Mouse (Mus musculus): ENCODE measurements around the gene Comp. TPM values are rescaled to one million over a fixed set of nuclear protein-coding genes. Genes with fewer than 3 reads are reported as not detected.
A peak's percentile ranks its signal among the peaks of the same experiment; 100 is the strongest.

Gene Comp
- under 1 TPM in 1 of 2 experiments, not detected in 1; 0.31 TPM for total RNA-seq (2021)
- long read RNA-seq, partial matches to known transcripts = 0 of 1 reads
- long read RNA-seq, other reads (novel, unspliced or antisense) = 1 of 1 reads

DNA sequence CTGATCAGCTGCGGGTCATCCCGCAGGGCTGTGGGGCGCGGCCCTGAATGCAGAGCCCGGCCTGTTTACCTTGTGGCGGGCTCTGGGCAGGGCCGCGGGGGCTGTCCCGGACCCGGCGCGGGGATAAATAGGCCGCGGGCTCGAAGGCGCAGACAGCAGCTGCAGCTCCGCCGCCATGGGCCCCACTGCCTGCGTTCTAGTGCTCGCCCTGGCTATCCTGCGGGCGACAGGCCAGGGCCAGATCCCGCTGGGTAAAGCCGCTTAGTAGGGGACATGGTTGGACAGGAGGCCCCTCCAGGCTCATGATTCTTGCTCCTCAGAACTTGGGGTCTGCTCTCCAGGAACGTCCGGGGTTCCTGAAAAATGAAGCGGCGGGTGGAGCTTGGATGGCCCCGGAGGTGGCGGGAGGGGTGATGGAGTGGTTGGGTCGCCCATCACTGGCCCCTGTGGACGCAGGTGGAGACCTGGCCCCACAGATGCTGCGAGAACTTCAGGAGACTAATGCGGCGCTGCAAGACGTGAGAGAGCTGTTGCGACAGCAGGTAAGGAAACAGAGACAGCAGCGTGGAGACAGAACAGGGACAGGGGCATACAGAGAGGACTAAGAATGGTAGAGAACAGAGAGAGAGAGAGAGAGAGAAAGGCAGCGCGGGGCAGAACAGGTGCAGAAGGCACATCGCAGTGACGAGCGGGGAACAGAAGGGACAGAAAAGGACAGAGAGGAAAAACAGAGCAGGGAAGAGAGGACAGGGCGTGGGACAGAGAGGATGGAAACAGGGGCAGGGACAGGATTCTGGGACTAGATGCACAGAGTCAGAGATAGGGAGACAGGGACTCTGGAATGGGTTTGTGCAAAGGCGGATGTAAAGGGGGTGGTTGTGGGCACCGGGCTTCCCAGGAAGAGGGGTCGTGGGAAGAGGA, at the start of gene Comp:
TSS of gene Comp (plus strand) at position 162 of the 921 bp plus-strand sequence.
- DNase-seq (ENCODE audit: low spot score in 2 of 2) = no peak

DNA sequence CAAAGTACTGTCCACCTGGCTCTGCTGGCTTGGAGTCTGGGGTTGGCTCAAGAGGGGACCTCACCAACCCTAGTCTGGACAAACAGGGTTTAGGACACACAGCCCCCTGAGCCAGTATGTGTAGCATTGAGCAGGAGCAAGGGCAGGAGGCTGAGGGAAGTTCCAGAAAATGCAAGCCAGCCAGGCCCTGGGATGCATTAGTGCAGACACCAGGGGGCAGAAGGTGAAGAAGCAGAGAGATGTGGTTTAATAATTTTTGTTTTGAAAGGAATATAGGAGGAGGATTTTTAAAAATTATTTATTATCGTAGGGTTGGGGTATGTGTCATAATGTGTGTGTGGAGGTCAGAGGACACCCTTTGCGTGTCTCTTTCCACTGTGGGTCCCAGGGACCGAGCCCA, 49.6 kb upstream of the Comp start:
- no peak for DNase-seq (ENCODE audit: low spot score in 2 of 2)

DNA sequence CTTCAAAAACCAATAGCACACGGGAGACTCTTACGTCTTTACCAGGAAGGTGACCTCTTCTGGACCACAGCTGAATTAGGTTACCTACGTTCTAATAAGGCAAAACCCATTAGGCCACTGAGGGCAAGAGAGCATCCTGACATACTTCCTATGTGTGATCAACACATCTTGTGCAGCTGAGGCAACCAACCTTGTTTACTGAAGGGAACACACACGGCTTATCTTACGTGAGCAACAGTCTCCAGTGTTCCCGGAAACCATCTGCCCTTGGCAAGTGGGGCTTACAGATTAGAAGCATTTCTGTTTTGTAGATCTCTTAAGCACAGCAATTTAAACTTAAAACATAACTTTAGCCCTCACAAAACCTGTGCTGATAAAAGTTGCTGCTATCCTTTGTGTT, 45.8 kb upstream of the Comp start:
- DNase-seq (ENCODE audit: low spot score in 2 of 2) = no peak

DNA sequence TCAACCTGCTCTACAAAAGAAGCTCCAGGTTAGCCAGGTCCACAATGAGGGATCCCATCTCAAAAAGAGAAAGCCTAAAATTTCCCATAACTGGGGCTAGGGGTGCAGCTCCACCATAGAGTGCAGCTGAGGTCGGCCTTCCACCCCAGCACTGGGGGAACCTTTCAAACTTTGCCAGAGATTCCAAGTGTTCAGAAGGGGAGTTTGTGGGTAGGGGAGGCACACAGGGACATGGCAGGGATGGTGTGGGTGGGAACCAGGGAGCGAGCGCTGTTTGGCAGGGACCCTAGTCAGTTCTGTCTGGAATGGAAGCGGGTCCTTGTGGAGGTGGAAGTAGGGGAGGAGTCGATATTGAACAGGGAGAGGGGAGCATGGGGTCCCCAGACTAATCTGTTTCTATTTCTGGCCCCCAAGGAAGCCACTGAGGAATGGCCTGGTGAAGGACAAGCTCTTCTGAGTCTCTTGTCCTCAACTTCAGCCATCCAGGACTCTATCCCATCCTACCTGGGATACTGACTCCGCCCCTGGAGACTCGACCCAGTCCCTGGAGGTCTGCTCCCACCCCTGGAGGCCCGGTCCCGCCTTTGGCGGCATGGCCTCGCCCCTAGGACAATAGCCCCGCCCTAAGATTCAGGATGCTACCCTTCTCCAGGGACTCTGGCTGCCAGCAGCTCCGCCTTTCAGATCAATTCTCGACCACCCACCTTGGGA, 44.1 kb upstream of the Comp start, which contains the start of gene Gdf1:
TSS of gene Gdf1 (plus strand) at position 694 of the 711 bp plus-strand sequence.
- no peak for DNase-seq (ENCODE audit: low spot score in 2 of 2)

DNA sequence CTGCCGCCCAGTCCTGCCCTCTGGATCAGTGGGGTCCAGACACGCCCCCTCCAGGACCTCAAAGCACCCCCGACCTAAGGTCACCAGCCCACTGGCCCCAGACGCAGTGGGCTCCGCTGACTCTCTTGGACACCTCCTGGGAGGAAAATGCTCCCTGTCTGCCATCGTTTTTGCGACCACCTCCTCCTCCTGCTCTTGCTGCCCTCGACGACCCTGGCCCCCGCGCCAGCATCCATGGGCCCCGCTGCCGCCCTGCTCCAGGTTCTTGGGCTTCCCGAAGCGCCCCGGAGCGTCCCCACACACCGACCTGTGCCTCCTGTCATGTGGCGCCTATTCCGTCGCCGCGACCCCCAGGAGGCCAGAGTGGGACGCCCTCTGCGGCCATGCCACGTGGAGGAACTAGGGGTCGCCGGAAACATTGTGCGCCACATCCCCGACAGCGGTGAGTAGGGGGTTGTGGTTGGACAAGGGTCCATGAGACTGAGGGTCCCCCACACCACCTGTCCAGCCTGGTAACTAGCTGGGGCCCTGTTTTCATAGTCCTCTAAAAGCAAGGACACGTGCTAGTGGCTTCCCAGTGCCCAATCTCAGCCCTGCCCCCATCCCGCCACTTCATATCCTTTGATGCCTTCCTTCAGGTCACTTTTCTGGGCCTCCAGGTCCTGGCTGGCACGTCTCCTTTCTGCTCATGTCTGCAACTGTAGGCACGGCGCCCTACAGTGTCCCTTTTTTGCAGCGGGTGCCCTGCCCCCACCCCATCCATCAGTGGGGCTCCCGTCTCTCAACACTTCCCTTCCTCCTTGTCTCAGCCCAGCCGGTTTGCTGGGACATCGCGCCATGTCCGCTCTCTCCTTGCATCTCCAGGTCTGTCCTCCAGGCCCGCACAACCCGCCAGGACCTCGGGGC, 43.3 kb upstream of the Comp start:
- peak; percentile 48 to 62 for DNase-seq (ENCODE audit: low spot score in 2 of 2)

DNA sequence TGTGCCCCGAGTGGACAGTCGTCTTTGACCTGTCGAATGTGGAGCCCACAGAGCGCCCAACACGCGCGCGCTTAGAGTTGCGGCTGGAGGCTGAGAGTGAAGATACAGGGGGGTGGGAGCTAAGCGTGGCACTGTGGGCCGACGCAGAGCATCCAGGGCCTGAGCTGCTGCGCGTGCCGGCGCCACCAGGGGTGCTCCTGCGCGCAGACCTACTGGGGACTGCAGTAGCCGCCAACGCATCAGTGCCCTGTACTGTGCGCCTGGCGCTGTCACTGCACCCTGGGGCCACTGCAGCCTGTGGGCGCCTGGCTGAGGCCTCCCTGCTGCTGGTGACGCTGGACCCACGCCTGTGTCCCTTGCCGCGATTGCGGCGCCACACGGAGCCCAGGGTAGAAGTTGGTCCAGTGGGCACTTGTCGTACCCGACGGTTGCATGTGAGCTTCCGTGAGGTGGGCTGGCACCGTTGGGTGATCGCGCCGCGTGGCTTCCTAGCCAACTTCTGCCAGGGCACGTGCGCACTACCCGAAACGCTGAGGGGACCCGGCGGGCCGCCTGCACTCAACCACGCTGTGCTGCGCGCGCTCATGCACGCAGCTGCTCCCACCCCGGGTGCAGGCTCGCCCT, 42.5 kb upstream of the Comp start:
- peak; percentile 81 to 86 for DNase-seq (ENCODE audit: low spot score in 2 of 2)

DNA sequence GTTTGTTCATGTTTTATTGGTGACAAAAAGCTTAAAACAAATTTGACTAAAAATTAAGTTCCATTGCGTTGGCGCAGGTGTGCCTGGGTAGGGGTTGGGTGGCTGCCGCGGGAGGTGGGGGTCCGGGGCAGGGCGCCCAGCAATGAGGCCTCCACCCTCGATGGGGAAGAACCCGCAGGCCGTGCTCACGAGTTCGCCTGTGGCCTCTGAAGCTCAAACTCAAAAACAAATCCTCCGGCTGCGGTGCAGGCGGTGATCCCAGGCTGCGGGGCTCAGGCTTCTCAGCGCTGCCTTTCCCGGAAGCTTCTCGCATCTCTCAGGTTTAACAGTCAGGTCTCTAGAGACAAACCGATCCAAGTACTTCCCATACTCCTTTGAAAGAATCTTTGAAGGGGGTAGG, 41.8 kb upstream of the Comp start:
- DNase-seq (ENCODE audit: low spot score in 2 of 2) = peak in 1 of 2 experiments; percentile 56

DNA sequence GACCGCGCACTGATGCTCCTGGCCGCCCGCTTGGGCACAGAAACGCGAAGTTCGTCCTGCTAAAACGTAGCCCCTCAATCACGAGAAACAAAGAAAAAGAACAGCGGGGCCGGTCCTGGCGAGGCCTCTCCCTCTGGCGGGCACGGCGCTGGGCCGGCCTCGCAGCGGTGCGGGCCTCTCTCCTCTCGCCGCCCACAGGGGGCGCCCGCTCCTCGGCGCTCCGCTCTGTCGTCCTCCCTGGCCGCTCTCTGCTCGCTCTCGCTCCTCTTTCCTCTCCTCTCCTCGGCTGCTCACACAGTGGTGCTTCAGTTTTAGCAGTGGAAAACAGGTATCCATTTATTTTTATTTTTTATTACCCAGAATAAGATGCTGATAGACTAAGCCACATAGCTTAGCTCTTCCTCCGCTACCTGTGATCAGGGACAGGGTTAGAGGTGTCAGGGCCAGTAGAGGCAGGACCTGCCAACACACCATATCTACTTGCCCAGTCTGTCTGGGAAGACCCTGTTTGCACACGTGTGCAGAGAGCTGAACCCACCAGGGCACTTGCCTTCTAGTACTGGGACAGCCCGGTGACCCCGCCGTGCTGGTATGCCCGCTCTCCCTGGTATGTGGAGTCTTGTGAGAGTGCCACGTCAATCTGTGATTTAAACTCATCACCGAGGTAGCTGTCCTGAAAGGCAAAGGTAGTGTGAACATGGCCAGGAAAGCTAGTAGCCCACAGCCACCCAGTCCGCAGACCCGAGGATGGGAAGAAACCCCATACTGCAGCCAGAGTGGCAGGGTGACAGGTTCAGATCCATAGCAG, 41.1 kb upstream of the Comp start:
- DNase-seq (ENCODE audit: low spot score in 2 of 2) = peak; percentile 85 to 88

DNA sequence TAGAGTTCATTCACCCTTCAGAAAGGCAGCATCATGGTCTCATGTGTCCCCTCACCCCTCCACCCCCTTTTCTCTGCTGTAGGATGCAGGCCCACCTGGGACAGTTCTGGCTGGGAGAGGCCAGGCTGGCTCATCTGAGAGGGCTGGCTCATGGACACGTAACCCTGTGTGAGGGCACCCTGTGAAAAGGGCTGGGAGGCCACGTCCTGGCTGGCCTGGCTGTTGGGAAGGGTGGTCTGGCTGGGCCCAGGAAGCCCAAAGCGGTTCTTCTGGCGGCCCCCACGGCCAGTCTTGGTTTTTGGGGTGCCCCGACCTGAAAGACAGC, 40.5 kb upstream of the Comp start:
- no peak for DNase-seq (ENCODE audit: low spot score in 2 of 2)

DNA sequence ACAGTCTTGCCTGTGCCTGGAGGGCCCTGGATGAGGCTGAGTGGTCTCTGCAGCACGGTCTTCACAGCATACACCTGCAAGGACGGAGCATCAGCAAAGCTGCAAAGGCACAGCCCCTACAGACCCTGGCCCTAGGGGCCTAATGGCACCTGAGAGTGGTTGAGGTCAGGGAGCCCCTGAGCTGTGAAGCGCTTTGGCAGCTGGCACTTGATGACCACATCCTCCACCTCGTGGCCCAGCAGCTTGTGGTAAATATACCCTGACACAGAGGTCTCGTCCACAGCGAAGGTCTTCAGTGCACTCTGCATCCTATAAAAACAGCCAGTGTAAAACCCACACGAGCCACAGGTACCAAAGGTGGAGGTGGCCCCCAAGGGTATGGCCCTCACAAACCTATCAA, 34.4 kb upstream of the Comp start:
- DNase-seq (ENCODE audit: low spot score in 2 of 2) = no peak

DNA sequence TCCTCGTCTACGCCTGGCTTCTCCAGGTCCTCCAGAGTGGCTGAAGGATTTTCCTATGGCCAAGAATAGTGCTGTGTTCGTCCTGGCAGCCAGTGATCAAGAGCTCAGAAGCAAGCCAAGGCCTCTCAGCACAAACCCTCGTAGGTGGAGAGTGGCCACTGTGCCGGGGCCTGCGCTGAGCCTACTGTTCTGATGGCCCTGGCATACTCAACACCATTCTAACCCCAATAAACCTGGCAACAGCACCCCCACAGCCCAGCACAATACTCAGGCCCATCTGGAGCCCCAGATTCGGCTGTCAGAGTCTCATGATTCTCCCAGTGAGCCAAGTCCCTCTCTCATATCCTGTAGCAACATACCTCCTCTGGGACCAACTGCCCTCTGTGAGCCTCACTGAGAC, 32.7 kb upstream of the Comp start:
- DNase-seq (ENCODE audit: low spot score in 2 of 2) = no peak

DNA sequence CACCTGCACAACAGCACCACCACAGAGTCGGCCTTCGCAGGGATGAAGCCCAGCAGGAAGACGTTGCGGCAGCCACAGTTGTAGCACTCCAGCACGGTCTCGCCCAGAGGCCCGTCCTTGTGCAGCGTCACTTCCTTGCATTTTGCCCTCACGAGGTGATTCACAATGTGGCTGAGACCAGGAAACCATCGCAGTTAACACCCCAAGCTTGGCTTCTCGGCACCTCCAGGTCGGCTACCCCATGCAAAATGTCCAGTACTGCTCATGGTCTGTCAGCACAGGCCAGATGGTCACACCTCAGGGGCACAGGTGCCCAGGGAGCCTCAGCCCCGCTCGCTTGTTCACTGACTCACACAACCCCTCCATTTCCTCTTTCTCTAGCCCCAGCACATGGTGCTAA, 31.4 kb upstream of the Comp start:
- no peak for DNase-seq (ENCODE audit: low spot score in 2 of 2)

DNA sequence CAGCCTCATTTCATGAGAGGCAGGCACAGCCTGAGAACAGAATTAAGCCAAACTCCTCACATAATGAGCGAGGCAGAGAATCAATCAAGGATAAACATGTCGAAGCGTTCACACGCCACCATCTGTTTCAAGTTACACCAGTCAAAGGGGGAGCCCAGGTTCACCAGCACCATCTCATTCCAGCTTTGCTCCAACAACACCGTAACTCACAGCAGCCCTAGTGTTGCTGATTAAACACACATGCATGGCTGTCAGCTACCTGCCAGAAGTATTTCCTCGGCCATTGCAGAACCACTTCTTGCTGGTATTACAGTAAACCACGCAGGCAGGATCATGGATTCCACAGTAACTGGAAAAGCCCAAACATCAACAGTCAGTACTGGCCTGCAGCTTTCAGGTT, 30.3 kb upstream of the Comp start:
- no peak for DNase-seq (ENCODE audit: low spot score in 2 of 2)

DNA sequence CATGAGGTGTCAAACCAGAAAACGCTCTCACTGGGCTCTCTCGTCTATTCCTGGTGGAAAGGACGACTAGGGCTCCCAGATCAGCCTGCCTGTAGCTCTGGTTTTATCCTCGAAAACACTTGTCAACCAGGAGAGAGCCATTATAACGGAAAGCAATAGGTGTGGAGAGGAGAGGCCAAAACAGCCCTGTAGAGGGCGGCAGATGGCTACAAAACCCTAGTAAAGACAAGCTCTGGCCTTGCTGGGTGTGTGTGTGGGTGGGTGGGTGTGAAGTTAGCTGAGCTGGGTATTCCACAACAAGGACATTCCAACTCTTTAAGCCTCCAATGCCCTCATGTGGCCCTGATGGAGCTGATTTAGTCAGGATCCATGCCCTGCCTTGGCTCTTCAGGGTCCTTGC, 29.7 kb upstream of the Comp start:
- peak; percentile 67 to 77 for DNase-seq (ENCODE audit: low spot score in 2 of 2)

DNA sequence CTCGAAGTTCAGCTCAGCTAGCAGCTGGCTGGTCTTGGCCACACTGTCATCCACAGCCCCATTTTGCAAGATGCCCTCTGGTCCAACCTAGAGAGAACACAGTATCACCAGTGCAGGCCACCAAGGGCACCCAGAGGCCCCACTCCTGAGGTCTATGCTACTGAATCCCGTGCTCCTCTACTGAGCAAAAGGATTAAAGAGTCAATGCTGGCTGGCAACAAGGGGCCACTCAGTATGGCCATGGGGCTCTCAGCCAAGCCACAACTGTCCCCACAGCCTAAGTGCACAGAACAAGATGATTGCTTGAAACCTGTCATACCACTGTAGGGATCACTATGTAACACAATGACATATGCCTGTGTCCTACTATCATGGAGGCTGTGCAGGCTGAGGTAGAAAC, 29.1 kb upstream of the Comp start:
- DNase-seq (ENCODE audit: low spot score in 2 of 2) = no peak

DNA sequence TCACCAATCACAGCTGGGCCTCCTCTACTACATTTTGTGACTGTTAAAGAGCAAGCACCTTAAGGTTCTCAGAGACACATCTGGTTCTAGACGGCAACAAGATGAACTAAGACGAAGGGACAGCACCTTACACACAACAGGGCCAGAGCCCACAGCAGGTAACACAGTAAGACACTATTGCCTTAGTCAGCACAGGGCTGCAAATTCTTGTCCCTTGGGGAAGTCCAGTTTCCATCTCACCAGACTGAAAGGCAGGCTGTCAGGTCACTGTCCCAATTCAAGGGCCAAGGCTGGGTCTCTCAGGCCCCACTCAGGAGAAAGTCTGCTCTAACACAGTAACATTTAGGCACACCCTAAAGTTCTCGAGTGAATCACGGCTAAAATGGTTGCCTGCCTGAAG, 25.9 kb upstream of the Comp start:
- DNase-seq (ENCODE audit: low spot score in 2 of 2) = no peak

DNA sequence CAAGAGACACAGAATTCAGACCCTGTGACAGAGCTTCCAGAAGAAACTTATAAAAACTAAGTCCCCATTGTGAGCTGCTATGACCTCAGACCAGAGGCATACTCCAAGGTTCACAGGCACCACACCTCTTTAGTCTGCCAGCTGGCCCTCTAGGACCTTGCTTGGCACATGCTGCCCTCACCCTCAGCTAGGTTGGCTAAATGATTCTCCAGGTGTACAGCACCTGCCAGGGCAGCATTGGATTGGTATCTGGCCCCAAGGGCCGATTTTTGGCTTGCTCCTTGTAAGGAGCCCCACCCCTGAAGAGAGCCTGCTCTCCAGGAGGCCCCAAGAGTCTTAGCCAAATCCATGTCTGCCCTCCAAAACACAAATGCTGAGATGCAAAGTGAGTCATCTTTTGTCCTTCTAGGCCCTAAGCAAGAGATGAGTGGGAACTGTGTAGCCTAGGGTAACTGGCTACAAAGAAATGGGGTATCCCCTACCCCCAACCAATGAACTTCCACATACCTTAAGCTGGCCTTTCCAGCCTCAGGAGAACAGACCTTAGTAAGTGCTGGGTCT, 25.4 kb upstream of the Comp start:
- no peak for DNase-seq (ENCODE audit: low spot score in 2 of 2)

DNA sequence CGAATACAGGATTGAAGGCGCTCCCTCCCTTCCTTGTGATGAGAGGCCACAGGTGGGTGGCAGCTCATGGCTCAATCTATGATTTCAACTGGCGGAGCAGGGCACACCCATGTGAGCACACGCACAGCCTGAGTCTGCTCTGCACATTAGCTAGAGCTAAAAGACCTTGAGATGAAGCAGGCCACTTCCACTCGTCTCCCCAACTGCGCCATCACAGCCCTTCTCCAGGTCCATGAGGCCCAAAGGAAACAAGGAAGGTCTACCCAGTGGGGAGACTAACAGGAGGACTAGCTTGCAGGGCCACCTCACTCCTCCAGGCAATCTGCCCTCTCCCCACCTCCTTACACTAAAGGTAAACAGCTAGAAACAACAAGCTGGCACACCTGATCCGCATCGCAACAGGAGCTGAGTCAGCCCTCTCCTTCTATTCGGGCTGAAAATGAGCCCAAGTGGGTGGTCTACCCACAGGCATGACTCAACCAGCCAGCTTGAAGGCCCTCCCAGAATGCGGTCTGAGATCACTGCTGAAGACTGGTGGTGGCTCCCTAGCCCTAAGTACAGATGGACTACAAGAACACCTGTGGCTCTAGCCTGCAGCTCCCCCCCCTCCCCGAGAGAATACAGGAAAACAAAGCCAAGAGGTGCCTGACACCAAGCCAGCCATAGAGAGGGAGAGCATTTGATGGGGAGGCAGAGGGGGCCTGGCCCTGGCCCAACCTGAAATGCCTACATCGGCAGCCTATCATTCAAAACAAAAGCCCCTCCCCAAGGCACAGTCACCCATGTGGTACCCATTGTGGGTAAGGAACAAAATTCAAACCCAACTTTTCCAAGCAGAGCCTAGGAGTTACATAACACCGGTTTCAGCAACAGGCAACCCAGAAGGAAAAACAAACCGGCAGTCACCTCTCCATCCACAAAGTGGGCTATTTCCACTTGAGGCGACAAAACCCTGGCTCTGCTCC, 22.0 kb upstream of the Comp start:
- no peak for DNase-seq (ENCODE audit: low spot score in 2 of 2)

DNA sequence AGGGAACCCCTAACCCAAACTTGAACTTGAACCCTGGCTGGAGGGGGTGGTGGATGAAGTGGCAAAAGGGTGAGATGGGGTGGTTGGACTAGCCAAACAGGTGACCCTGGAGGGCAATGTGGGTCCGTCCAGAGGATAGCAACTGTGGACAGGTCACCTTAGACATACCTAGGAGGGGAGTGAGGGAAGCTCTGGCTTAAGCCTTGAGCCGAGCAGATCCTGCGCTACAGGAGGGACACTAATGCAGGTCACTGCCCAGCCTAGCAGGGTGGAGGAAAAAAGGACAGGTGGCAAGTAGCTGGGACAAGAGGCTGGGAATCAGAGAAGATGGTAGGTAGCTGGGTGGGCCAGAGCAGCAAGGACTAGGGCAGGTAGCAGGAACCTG, 21.4 kb upstream of the Comp start:
- DNase-seq (ENCODE audit: low spot score in 2 of 2) = no peak
